Mouse (Mus musculus): ENCODE data around the gene Ccdc120. TPM values are rescaled to one million over a fixed set of nuclear protein-coding genes. Genes with fewer than 3 reads are reported as not detected.
"Not testable (repeated sequence)": the region's sequence is repeated elsewhere in the genome, so short reads cannot be mapped to it uniquely, and the experiment has no call there.

The Ccdc120 gene
- total and polyA plus RNA-seq, 2 experiments from 2014 or later: 53.3 to 183 TPM

- peak within 1 kb of the TSS; percentile 63 for H3K4me2 ChIP-seq (ENCODE audit: low read depth, low read length)
- peak within 1 kb of the TSS; percentile 59 for H3K4me3 ChIP-seq (ENCODE audit: low read length)
- no peaks in the 10 kb centered on the region for H3K9me3 ChIP-seq (ENCODE audit: low read length)
- DNase-seq (ENCODE audit: low spot score): peak; percentile 95
- TF ChIP-seq CTCF (IDR thresholded peaks at IDR 0.05; ENCODE audit: low read depth): no peak
- H3K4me1 ChIP-seq (ENCODE audit: insufficient read depth, low read length): no peaks in the 10 kb centered on the region
- H3K27me3 ChIP-seq (ENCODE audit: insufficient read depth, low read length): no peaks in the 10 kb centered on the region
- no peaks in the 10 kb centered on the region for H3K36me3 ChIP-seq (ENCODE audit: insufficient read depth, low read length)
- 26% methylated on average over 38 of the region's 38 CpGs for WGBS
- 0 out of 2 replicates have a peak within 1 kb of the TSS, but pooled peaks have one; percentile 45 for H3K27ac ChIP-seq
- peak; percentile 97 for ATAC-seq
- peak within 1 kb of the TSS; percentile 56 for H3K9ac ChIP-seq (replicated peaks; ENCODE audit: low read length)
Observed at GRCm38 (mm10) chrX:7762137-7762920, 11.6 kb upstream of the Ccdc120 start, which contains the start of gene Tfe3. TSS of gene Tfe3 (plus strand) at chrX:7762560.

DNA sequence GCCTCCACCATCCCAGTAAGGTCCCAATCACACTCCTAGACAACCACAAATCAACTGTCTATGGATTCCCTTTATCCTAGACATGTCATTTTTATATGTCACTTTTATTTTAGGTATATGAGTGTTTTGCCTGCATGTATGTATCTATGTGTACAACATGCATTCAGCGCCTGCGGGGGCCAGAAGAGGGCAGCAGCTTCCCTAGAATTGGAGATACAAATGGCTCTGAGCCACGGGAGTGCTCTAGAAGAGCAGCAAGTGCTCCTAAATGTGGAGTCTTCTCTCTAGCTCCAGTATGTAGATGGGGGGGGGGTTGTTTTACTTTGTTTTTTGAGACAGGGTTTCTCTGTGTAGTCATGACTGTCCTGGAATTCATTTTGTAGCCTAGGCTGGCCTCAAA is 2.9 kb upstream of the Ccdc120 start:
- H3K4me2 ChIP-seq (ENCODE audit: low read depth, low read length); H3K9me3 ChIP-seq (ENCODE audit: low read length); H3K4me1 ChIP-seq (ENCODE audit: insufficient read depth, low read length); H3K27me3 ChIP-seq (ENCODE audit: insufficient read depth, low read length); H3K4me3 ChIP-seq (ENCODE audit: low read length); H3K27ac ChIP-seq; H3K9ac ChIP-seq (replicated peaks; ENCODE audit: low read length); H3K36me3 ChIP-seq (ENCODE audit: insufficient read depth, low read length); ATAC-seq: not testable (repeated sequence)
- WGBS: 19% methylated on average over 3 of the region's 3 CpGs
- TF ChIP-seq CTCF (IDR thresholded peaks at IDR 0.05; ENCODE audit: low read depth): peak; percentile 35
- peak; percentile 53 for DNase-seq (ENCODE audit: low spot score)

- Histone ChIP-seq H3K9me3 (ENCODE audit: low read length) (no peaks in the 10 kb centered on the region), H3K4me1 (ENCODE audit: insufficient read depth, low read length) (no peaks in the 10 kb centered on the region), H3K27me3 (ENCODE audit: insufficient read depth, low read length) (no peaks in the 10 kb centered on the region), H3K9ac (replicated peaks; ENCODE audit: low read length) (no peak overlapping the region), H3K27ac (no peak overlapping the region), H3K36me3 (ENCODE audit: insufficient read depth, low read length) (no peaks in the 10 kb centered on the region), H3K4me2 (ENCODE audit: low read depth, low read length) (no peak overlapping the region), H3K4me3 (ENCODE audit: low read length) (no peak overlapping the region)
- no peak for DNase-seq (ENCODE audit: low spot score)
- WGBS: 89% methylated on average over 8 of the region's 8 CpGs
- TF ChIP-seq CTCF (IDR thresholded peaks at IDR 0.05; ENCODE audit: low read depth): no peak
- no peak for ATAC-seq
Observed at GRCm38 (mm10) chrX:7745429-7745828, 5.3 kb downstream of the Ccdc120 start.

- TF ChIP-seq CTCF (IDR thresholded peaks at IDR 0.05; ENCODE audit: low read depth): no peak
- Histone ChIP-seq H3K4me2 (ENCODE audit: low read depth, low read length) (no peak overlapping the region), H3K9me3 (ENCODE audit: low read length) (no peaks in the 10 kb centered on the region), H3K27me3 (ENCODE audit: insufficient read depth, low read length) (no peaks in the 10 kb centered on the region), H3K27ac (no peak overlapping the region), H3K9ac (replicated peaks; ENCODE audit: low read length) (no peak overlapping the region), H3K36me3 (ENCODE audit: insufficient read depth, low read length) (no peaks in the 10 kb centered on the region), H3K4me3 (ENCODE audit: low read length) (no peak overlapping the region), H3K4me1 (ENCODE audit: insufficient read depth, low read length) (no peaks in the 10 kb centered on the region)
- DNase-seq (ENCODE audit: low spot score): no peak
- 77% methylated on average over 1 of the region's 1 CpGs for WGBS
- ATAC-seq: no peak
Observed at GRCm38 (mm10) chrX:7744940-7745339, 5.8 kb downstream of the Ccdc120 start.

DNA sequence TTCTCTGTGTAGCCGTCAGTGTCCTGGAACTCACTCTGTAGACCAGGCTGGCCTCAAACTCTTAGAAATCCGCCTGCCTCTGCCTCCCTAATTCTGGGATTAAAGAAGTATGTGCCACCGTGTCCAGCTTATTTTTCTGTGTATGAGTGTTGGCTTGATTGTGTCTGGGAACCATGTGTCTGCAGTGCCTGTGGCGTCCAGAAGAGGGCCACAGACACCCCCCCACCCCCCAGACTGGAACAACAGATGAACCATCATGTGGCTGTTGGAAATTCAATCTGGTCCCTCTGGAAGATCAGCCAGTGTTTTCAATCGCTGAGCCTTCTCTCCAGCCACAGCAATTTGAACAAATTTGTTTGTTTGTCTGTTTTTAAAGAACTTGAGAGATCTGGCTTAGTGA is 7.2 kb downstream of the Ccdc120 start:
- 58% methylated on average over 5 of the region's 5 CpGs for WGBS
- H3K27ac ChIP-seq: no peak overlapping the region
- no peaks in the 10 kb centered on the region for H3K27me3 ChIP-seq (ENCODE audit: insufficient read depth, low read length)
- peak; percentile 51 for TF ChIP-seq CTCF (IDR thresholded peaks at IDR 0.05; ENCODE audit: low read depth)
- no peaks in the 10 kb centered on the region for H3K4me1 ChIP-seq (ENCODE audit: insufficient read depth, low read length)
- H3K4me3 ChIP-seq (ENCODE audit: low read length): no peak overlapping the region
- no peaks in the 10 kb centered on the region for H3K36me3 ChIP-seq (ENCODE audit: insufficient read depth, low read length)
- no peak overlapping the region for H3K9ac ChIP-seq (replicated peaks; ENCODE audit: low read length)
- no peak for DNase-seq (ENCODE audit: low spot score)
- H3K4me2 ChIP-seq (ENCODE audit: low read depth, low read length): no peak overlapping the region
- no peaks in the 10 kb centered on the region for H3K9me3 ChIP-seq (ENCODE audit: low read length)
- no peak for ATAC-seq

DNA sequence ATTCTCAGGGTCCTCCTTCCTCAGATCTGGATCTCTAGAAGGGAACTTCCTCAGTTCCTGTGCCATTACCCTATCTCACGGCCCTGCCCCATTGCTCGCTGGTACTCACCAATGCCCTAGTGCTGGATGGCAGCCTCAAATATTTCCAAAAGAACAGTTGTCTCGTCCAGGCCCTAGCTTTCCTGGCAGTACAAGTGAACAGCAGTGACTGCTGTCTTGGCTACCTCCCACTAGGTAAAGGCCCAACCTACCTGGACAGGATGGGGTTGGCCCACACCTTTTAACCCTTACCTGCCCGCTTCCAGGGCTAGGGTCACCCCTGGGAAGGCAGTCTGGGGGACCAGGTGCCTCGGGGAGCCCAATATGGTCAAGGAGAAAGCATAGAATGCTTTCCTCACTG is 9.6 kb downstream of the Ccdc120 start:
- no peak overlapping the region for H3K4me3 ChIP-seq (ENCODE audit: low read length)
- H3K9ac ChIP-seq (replicated peaks; ENCODE audit: low read length): no peak overlapping the region
- H3K4me1 ChIP-seq (ENCODE audit: insufficient read depth, low read length): no peaks in the 10 kb centered on the region
- H3K27ac ChIP-seq: no peak overlapping the region
- no peaks in the 10 kb centered on the region for H3K9me3 ChIP-seq (ENCODE audit: low read length)
- no peak for TF ChIP-seq CTCF (IDR thresholded peaks at IDR 0.05; ENCODE audit: low read depth)
- no peak overlapping the region for H3K4me2 ChIP-seq (ENCODE audit: low read depth, low read length)
- DNase-seq (ENCODE audit: low spot score): no peak
- ATAC-seq: no peak
- no peaks in the 10 kb centered on the region for H3K36me3 ChIP-seq (ENCODE audit: insufficient read depth, low read length)
- WGBS: 70% methylated on average over 5 of the region's 5 CpGs
- H3K27me3 ChIP-seq (ENCODE audit: insufficient read depth, low read length): no peaks in the 10 kb centered on the region

Data from hindbrain, postnatal 0 days (tissue).